Mouse (Mus musculus): ENCODE results near the gene Olfr1507.

Gene Olfr1507

GRCm38 (mm10) chr14:52495516-52495915 is at the start of gene Olfr1507:
Gene Olfr1507 (minus strand): TSS chr14:52495749.
- DNase-seq (ENCODE audit: low spot score): no peak

- DNase-seq (ENCODE audit: low spot score): no peak
Observed at GRCm38 (mm10) chr14:52533336-52533735, 37.8 kb upstream of the Olfr1507 start.

- DNase-seq (ENCODE audit: low spot score): no peak
Observed at GRCm38 (mm10) chr14:52524952-52525351, 29.4 kb upstream of the Olfr1507 start.

- DNase-seq (ENCODE audit: low spot score): no peak
Observed at GRCm38 (mm10) chr14:52467395-52467794, 28.2 kb downstream of the Olfr1507 start, which contains the start of gene Olfr1508. Gene Olfr1508 (minus strand): TSS chr14:52467495.

- no peak for DNase-seq (ENCODE audit: low spot score)
Observed at GRCm38 (mm10) chr14:52465738-52466137, 29.8 kb downstream of the Olfr1507 start.

- DNase-seq (ENCODE audit: low spot score): no peak
Observed at GRCm38 (mm10) chr14:52461928-52462327, 33.6 kb downstream of the Olfr1507 start.

- DNase-seq (ENCODE audit: low spot score): no peak
Observed at GRCm38 (mm10) chr14:52451138-52451537, 44.4 kb downstream of the Olfr1507 start.

- DNase-seq (ENCODE audit: low spot score): no peak
Observed at GRCm38 (mm10) chr14:52442690-52443089, 52.9 kb downstream of the Olfr1507 start, which contains the start of gene Olfr1509. Gene Olfr1509 (plus strand): TSS chr14:52442990.

All from c-Kit-positive CD71-positive TER-119-positive erythroid progenitor cells, embryonic 14.5 days (primary cell).